Mouse (Mus musculus) heart, postnatal 10 days (tissue): Measurements from ENCODE around the gene Tmc6. TPM values are rescaled to one million over a fixed set of nuclear protein-coding genes. Genes with fewer than 3 reads are reported as not detected.
"Not testable (repeated sequence)": the region's sequence is repeated elsewhere in the genome, so short reads cannot be mapped to it uniquely, and the experiment has no call there.

Source experiments
- DNase-seq, 2 experiments: peaks; one replicate each; pipeline ENCODE4 v3.0.0; 2021
- intact Hi-C: fragments of 180-260 bp; cut with DNase I; formaldehyde crosslinking; loops from one replicate; pipeline ENCODE4 v1.15.1; 2025
- total RNA-seq, 2 experiments: library from RNA; stranded (reverse); gene quantifications; 2 replicates each; pipeline ENCODE4 v1.2.3; 2021

Gene Tmc6
- 10 to 100 TPM; 29.4 to 33.7 TPM for total RNA-seq

GRCm38 (mm10) chr11:117781993-117782704, at the start of gene Tmc6, which contains the start of gene Tmc8:
TSS of gene Tmc6 (minus strand) at chr11:117782198.
TSS of gene Tmc8 (plus strand) at chr11:117782076.
- intact Hi-C loops: no loop called here

DNA sequence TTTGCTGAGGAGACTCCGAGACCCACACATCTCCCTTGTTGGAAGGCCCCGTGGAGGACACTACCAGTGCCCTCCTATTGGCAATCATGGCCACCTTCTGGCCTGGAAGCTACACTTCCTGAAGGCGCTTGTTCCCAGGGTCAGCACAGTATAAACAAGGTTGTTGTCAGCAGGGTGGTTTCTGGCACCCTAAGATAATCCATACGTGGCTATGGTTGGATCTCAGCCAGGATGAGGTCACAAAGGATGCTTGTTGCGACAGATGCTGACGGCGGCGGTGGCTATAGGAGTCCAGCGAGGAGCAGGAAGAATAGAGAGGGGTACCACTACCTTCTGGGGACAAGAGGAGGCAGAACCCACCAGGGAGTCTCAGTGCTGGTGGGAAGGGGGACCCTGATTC, 48.4 kb upstream of the Tmc6 start:
- intact Hi-C loops: loop anchor here (10.0 kb wide), 1 partner anchor 336 kb away; no protein-coding TSS in a partner anchor
- DNase-seq: no peak

More at GRCm38 (mm10) chr11:117781993-117782704, at the start of gene Tmc6, which contains the start of gene Tmc8:
- DNase-seq: peak; percentile 67 to 69

GRCm38 (mm10) chr11:117829671-117830215, 47.7 kb upstream of the Tmc6 start:
- peak; percentile 59 to 67 for DNase-seq

DNA sequence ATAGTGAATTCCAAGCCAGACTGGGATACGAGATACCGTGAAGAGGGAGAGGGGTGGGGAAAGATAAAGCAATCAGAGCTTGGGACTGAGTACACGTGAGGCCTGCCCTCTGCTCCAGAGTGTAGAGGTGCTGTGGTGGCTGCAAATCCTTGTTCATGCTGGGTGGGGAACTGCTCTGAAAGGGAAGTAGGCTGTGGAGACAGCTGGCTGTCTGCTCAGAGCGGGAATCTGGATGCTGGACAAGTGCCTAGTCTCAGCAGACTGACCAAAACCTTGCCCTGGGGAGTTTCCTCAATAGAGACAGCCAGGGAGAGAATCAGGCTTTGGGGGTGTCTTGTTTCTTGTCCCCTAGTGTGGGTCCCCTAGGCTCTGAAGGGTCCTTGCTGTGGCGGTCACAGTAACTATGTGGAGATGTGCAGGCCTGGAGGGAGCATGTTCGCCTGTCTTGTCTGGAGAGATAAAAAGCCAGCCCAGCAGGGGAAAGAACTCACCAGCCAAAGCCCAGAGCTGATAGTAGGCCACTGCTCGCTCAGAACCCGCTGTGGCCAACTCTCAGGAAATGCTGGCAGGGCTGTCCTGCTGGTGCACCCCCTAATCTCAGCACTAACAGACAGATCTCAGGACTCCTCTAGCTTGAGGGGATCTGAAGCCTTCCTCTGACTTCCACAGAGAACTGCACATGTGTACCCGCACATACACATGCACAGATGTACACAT, 47.0 kb upstream of the Tmc6 start:
- intact Hi-C loops: loop anchor here (2.0 to 10.0 kb wide), 2 partner anchors 354 to 448 kb away; no protein-coding TSS in a partner anchor
- DNase-seq: peak; percentile 79 to 80

More at GRCm38 (mm10) chr11:117829671-117830215, 47.7 kb upstream of the Tmc6 start:
- intact Hi-C loops: loop anchor here (2.0 to 10.0 kb wide), 3 partner anchors 335 to 449 kb away; no protein-coding TSS in a partner anchor

GRCm38 (mm10) chr11:117828149-117828887, 46.3 kb upstream of the Tmc6 start:
- DNase-seq: peak; percentile 53 to 62
- intact Hi-C loops: loop anchor here (2.0 to 10.0 kb wide), 2 partner anchors 354 to 448 kb away; no protein-coding TSS in a partner anchor

DNA sequence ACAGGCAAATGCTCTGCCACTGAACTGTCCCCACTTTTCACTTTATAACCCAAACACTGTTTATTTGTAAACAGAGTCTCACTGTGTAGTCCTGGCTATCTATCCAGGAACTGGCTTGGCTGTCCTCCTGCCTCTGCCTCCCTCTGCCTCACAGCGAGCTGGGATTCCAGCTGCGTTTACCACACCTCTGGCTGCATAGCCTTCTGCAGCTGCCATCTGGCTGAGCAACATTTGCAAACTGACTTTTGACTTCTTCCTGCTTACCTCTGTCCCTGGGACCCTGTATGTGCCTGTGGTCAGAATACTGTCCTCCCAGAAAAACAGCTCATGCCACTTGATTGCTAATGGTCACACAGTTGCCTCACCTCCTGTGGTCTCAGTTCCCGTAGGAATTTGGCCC, 45.4 kb upstream of the Tmc6 start:
- intact Hi-C loops: loop anchor here (2.0 to 10.0 kb wide), 2 partner anchors 21 to 353 kb away; partner anchors contain the start of gene Birc5
- peak in 1 of 2 experiments; percentile 25 for DNase-seq

- intact Hi-C loops: loop anchor here (2.0 to 10.0 kb wide), 2 partner anchors 22 to 352 kb away; partner anchors contain the start of gene Birc5
- no peak for DNase-seq
Observed at GRCm38 (mm10) chr11:117826916-117827315, 44.9 kb upstream of the Tmc6 start.

DNA sequence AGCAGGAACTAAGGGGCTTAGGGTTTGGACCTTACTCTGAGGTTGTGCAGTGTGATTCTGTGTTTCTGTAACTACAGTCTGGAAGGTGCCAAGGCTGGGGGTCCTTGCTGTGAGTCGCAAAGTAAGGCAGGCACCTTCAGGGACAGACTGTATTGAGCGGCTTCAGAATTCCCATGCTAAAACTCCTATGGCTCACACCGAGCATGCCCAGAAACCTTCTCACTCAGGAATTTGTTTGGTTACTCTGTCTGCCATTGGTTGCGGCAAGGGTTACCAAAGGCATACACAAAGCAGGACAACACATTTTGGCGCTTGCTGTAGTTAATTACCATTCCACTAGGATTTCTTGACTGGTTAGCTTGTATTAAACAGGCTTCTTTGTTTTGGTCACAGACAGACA, 44.2 kb upstream of the Tmc6 start:
- peak in 1 of 2 experiments; percentile 47 for DNase-seq
- intact Hi-C loops: loop anchor here (2.0 to 10.0 kb wide), 2 partner anchors 23 to 351 kb away; partner anchors contain the start of gene Birc5

DNA sequence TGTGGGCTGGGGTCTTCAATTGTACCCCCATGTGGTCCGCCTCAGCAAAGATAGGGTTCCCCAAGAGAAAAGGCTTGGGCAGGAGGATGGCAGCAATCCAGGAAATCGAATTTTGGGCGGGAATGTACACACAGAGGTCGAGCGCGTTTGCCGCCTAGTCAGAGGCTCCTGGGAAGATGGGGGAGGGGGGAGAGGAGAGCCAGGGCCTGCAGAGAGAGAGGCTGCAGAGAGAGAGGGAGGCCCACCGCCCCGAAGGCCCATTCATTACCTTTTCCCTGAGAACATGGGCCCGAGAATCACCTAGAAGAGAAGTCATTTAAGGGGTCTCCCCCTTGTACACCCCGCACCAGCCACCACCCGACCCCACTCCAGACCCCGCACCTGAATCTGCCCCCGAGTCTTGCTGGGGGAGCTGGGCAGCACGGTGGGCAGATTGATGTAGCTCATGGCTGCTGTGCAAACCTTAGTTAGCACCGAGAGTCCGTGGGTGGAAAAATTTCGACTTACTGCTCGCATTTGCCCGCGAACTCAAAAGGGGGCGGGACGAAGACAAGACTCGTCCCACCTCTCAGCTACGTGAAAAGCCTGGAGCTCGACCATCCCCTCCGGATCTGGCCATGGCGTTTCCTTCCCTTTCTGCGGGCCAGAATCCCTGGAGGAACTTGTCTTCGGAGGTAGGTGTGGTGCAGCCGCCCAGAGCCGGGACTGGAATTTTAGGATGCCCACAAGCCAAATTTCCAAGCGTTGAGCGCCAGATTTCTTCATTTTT, 43.5 kb upstream of the Tmc6 start, which contains the start of the genes Afmid and Tk1:
Afmid (plus strand) TSS at position 592 of the 769 bp plus-strand sequence.
Tk1 (minus strand) TSS at position 760 of the 769 bp plus-strand sequence.
- intact Hi-C loops: loop anchor here (1.0 to 10.0 kb wide), 3 partner anchors 23 to 351 kb away; partner anchors contain the start of gene Birc5

DNA sequence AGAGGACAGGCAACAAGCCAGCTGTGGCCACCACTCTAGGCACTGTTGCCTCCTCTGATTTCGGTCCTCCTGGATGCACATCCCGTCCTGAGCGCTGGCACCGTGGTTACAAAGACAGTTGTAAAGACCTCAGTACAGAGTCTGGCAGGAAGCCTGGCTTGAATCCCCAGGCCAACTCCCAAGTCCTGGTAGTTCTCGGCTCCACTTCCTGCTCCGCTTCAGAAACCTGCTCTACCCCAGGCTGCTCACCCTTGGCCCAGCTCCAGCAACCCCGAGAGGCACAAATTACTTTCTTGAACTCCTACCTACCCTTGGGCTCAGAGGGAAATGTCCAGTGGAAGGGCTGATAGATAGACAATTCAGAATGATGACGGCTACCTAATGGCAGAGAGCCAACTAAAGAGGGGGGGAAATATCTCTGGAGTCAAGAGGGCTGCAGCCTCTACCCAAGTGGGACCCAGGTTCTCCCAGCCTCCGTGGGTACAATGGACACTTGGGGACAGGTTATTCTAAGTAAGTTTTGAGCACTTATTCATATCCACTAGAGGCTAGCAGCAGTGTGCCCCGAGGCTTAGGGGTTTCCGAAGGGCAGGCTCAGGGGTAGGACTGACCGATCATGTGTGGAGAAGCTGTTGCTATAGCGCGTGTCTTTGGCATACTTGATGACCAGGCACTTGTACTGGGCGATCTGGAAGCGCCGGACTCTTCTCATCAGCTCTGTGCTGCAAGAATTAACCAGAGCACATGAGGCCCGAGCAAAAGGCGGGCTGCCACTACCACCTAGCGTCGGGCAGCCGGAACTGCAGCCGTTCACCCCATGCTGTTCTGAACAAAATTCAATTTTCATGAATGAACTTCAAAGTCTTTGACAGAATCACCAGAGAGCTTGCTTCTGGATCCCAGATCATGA, 42.3 kb upstream of the Tmc6 start:
- intact Hi-C loops: loop anchor here (1.0 to 10.0 kb wide), 2 partner anchors 115 to 350 kb away; no protein-coding TSS in a partner anchor
- peak; percentile 88 to 91 for DNase-seq

More for the DNA sequence above, 43.5 kb upstream of the Tmc6 start, which contains the start of the genes Afmid and Tk1:
- DNase-seq: peak; percentile 82 to 83

GRCm38 (mm10) chr11:117823411-117823810, 41.4 kb upstream of the Tmc6 start:
- intact Hi-C loops: loop anchor here (10.0 kb wide), 1 partner anchor 349 kb away; no protein-coding TSS in a partner anchor

DNA sequence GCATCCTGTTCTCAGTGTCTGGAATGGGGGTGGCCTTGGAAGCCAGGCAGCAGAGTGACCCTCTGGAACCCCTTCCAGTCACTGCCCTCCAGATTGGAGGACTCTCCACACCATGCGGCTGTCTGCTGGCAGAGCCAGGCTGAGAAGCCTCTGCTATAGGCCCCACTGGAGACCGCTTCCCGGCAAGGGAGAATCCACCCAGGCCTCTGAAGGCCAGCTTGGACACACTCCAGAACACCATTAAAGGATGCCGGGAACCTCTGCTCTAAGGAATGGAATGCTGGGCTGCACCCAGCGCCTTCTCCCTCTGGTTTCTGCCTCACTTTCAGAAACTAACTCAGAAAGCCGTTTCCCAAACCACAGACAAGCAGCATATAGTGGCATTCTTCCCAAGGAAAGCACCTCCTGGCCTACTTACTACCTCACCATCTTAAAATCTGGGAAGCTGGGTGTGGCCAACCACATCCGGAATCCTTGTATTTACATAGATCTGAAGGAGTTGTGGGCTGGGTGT, 40.8 kb upstream of the Tmc6 start:
- peak; percentile 66 to 74 for DNase-seq

More at GRCm38 (mm10) chr11:117823411-117823810, 41.4 kb upstream of the Tmc6 start:
- DNase-seq: no peak

DNA sequence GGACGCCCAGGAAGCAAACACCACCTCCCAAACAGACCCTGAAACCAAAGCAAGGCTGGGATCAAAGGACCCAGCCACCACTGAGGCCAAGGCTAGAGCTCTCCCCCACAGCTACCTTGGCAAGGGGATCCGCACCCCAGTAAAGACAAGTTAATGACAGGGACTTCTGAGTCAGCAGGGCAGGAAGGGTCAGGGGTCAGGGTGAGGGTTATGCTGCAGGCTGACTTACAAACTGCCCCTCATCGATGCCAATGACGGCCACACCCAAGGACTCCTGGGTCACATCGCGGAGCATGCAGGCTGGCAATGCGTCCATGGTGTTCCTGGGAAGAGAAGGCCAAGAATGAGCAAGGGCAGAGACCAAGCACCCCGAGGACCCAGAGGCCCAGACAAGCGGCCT, 39.9 kb upstream of the Tmc6 start:
- intact Hi-C loops: loop anchor here (10.0 kb wide), 1 partner anchor 347 kb away; no protein-coding TSS in a partner anchor
- DNase-seq: no peak

More for the DNA sequence above, 40.8 kb upstream of the Tmc6 start:
- intact Hi-C loops: loop anchor here (10.0 kb wide), 1 partner anchor 348 kb away; no protein-coding TSS in a partner anchor

GRCm38 (mm10) chr11:117820173-117820572, 38.2 kb upstream of the Tmc6 start:
- no peak for DNase-seq
- intact Hi-C loops: loop anchor here (10.0 kb wide), 1 partner anchor 345 kb away; no protein-coding TSS in a partner anchor

GRCm38 (mm10) chr11:117819095-117819494, 37.1 kb upstream of the Tmc6 start:
- intact Hi-C loops: no loop called here
- peak; percentile 80 to 86 for DNase-seq

GRCm38 (mm10) chr11:117816389-117816996, 34.5 kb upstream of the Tmc6 start:
- intact Hi-C loops: no loop called here
- DNase-seq: no peak

- intact Hi-C loops, DNase-seq: not testable (repeated sequence)
Observed at GRCm38 (mm10) chr11:117815850-117816249, 33.9 kb upstream of the Tmc6 start.
